In genomic region chrX:49480846-49481245, GRCm38 (mm10) we compare ENCODE assay signal across 8 mouse cellular contexts. TPM values are rescaled to one million over a fixed set of nuclear protein-coding genes. Genes with fewer than 3 reads are reported as not detected.
DNase-seq lines count a peak whose midpoint lies in the region; ATAC-seq and TF ChIP-seq lines count a peak whose summit lies in the region.
"Had no signal": no experiment of that assay in that cellular context is flagged by ENCODE, and none has a peak within 500 bp of the region (broad histone marks: within the 10 kb centered on the region; RNA-seq: fewer than 3 reads in every experiment).

No protein-coding gene starts in this region.

- no peak overlapping the region for H3K27ac ChIP-seq in hindbrain, embryonic 14.5 days

- ATAC-seq in hindbrain, embryonic 14.5 days (ENCODE audit: low FRiP score) = peak; percentile 53; the same call in 1 of the 2 replicates
- ATAC-seq in megakaryocyte-erythroid progenitor cell, adult 5-6 weeks (replicated peaks; ENCODE audit: low FRiP score, low TSS enrichment, poor library complexity, severe bottlenecking) = no peak

- peak; percentile 15 for DNase-seq in ES-CJ7 (ENCODE audit: low read depth, low spot score)
- peak; percentile 30 for DNase-seq in hindbrain, embryonic 14.5 days (ENCODE audit: low spot score)
- DNase-seq in mesoderm, embryonic 11.5 days (ENCODE audit: low read depth, low spot score) = peak; percentile 28
- DNase-seq in adrenal gland, postnatal 14 days = no peak
- no peak for DNase-seq in gastrocnemius, postnatal 14 days
- DNase-seq: thymus, postnatal 36 days had no signal

- peak overlapping the region; percentile 72 for H3K4me3 ChIP-seq in E14TG2a.4 (replicated peaks; ENCODE audit: low read length)
- H3K4me3 ChIP-seq in hindbrain, embryonic 14.5 days (replicated peaks; ENCODE audit: low read length) = peak overlapping the region; percentile 35

- no peaks in the 10 kb centered on the region for H3K36me3 ChIP-seq in E14TG2a.4 (ENCODE audit: insufficient read depth, low read length)
- no peaks in the 10 kb centered on the region for H3K36me3 ChIP-seq in hindbrain, embryonic 14.5 days (replicated peaks; ENCODE audit: control insufficient read depth, insufficient read depth)

- no peak for TF ChIP-seq CTCF in E14TG2a.4 (conservative IDR thresholded peaks at IDR 0.05; ENCODE audit: low read length)

- H3K9ac ChIP-seq in hindbrain, embryonic 14.5 days = peak overlapping the region; percentile 50; the same call in 1 of the 2 replicates

- intact Hi-C loops in gastrocnemius, postnatal 14 days (cut with DNase I; ENCODE audit: low total_unique reads) = no loop called here

- H3K27me3 ChIP-seq in E14TG2a.4 (ENCODE audit: insufficient read depth, low read length) = peaks cover 37% of the 10 kb centered on the region
- no peaks in the 10 kb centered on the region for H3K27me3 ChIP-seq in hindbrain, embryonic 14.5 days (ENCODE audit: control insufficient read depth, insufficient read depth, low read length)

- peak overlapping the region; percentile 62 for H3K4me2 ChIP-seq in hindbrain, embryonic 14.5 days (replicated peaks)

- no peaks in the 10 kb centered on the region for H3K9me3 ChIP-seq in E14TG2a.4 (ENCODE audit: low read length)
- H3K9me3 ChIP-seq in hindbrain, embryonic 14.5 days (ENCODE audit: control insufficient read depth, low read length) = no peaks in the 10 kb centered on the region

- H3K4me1 ChIP-seq in E14TG2a.4 (replicated peaks; ENCODE audit: low read depth, low read length) = peaks cover 10% of the 10 kb centered on the region; the same call in 1 of the 2 replicates
- H3K4me1 ChIP-seq in hindbrain, embryonic 14.5 days (replicated peaks; ENCODE audit: control insufficient read depth, insufficient read depth, low read length) = no peaks in the 10 kb centered on the region

- 23% methylated on average over 12 of the region's 12 CpGs for WGBS in hindbrain, embryonic 14.5 days

RNA-seq across cellular contexts. Expression of gene Arhgap36, which starts 17.1 kb away (rescaled TPM):
- 11.5 and 13.9 TPM in 2 replicates for polyA plus RNA-seq in hindbrain, embryonic 14.5 days (2014; fragmentation: Nextera tagmentation; extraction: Ambion mirVana)
- not detected in 2 replicates for total RNA-seq in megakaryocyte-erythroid progenitor cell, adult 5-6 weeks (2014; fragmentation: Nextera tagmentation)
- not detected in 2 replicates for total RNA-seq in megakaryocyte-erythroid progenitor cell, adult 5-6 weeks (2017)
- total RNA-seq in adrenal gland, postnatal 14 days (2021) = 1.3 and 2.1 TPM in 2 replicates
- total RNA-seq in gastrocnemius, postnatal 14 days (2021) = 1 to 10 TPM; 9.4 to 9.9 TPM

Comparison
In these comparisons a context has a peak if more than half of its experiments do, and no peak if none do; other contexts are left out.
1. DNase-seq: peak in ES-CJ7 (single experiment), hindbrain, embryonic 14.5 days (single experiment) and mesoderm, embryonic 11.5 days (single experiment); none in adrenal gland, postnatal 14 days (single experiment) and gastrocnemius, postnatal 14 days (single experiment).